Mouse (Mus musculus): Measurements from ENCODE around the gene Large1.

Large1 gene

DNA sequence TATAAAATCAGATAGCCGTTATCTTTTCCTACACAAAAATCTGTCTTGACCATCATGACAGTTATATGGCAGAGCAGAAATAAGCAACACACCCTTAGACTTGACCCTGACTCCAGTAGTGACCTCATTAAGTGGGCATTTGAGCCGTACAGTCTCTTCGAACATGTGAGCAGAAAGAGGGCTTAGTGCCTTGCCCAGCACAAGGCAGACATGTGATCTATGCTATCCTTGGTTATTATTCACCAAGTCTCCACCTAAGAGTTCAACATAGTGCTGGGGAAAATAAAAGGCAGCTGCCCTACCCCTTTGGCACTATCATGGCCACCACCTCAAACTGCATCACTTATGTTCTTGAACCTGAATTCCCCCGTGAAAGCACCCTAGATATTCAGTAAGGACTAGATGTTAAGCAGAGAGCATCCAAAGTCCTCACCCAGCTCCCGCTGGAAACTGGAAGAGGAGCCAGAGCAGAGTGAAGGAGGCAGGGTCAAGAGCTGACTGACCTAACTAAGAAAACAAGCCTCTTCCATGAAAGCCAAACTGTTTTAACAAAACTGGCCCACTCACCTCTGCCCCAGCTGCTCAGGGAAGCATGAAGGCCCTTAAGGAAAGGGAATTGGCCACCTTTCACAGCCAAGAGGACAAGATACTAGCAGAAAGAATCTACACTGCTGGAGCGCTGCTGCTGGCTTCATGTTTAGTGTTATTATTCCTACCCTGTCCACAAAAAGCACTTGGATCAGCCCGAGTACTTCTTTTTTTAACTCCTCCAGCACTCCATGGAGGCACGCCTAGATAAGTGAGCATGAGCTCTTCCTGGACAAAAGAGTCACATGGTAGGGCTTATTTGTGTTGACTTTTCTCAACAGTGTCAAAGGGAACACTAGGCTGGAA lies 40.4 kb downstream of the Large1 start:
- Histone ChIP-seq H3K4me1 (replicated peaks; ENCODE audit: low read depth, low read length) (peaks cover 9% of the 10 kb centered on the region), H3K4me3 (replicated peaks; ENCODE audit: low read length) (no peak overlapping the region), H3K27me3 (ENCODE audit: insufficient read depth, low read length) (no peaks in the 10 kb centered on the region), H3K36me3 (ENCODE audit: insufficient read depth, low read length) (peaks cover 3% of the 10 kb centered on the region; the same call in 1 of the 2 replicates), H3K9me3 (ENCODE audit: low read length) (no peaks in the 10 kb centered on the region)
- no peak for TF ChIP-seq NANOG (IDR thresholded peaks at IDR 0.05; ENCODE audit: borderline replicate concordance, low read length)
- TF ChIP-seq CTCF (conservative IDR thresholded peaks at IDR 0.05; ENCODE audit: low read length): no peak
- no peak for TF ChIP-seq POU5F1 (IDR thresholded peaks at IDR 0.05; ENCODE audit: borderline replicate concordance, low read length)

GRCm38 (mm10) chr8:73310471-73310870 lies 42.9 kb downstream of the Large1 start:
- TF ChIP-seq POU5F1 (IDR thresholded peaks at IDR 0.05; ENCODE audit: borderline replicate concordance, low read length) (no peak), CTCF (conservative IDR thresholded peaks at IDR 0.05; ENCODE audit: low read length) (no peak), NANOG (IDR thresholded peaks at IDR 0.05; ENCODE audit: borderline replicate concordance, low read length) (no peak)
- no peaks in the 10 kb centered on the region for H3K27me3 ChIP-seq (ENCODE audit: insufficient read depth, low read length)
- H3K9me3 ChIP-seq (ENCODE audit: low read length): no peaks in the 10 kb centered on the region
- H3K36me3 ChIP-seq (ENCODE audit: insufficient read depth, low read length): no peaks in the 10 kb centered on the region
- H3K4me1 ChIP-seq (replicated peaks; ENCODE audit: low read depth, low read length): peaks cover 16% of the 10 kb centered on the region
- H3K4me3 ChIP-seq (replicated peaks; ENCODE audit: low read length): no peak overlapping the region

DNA sequence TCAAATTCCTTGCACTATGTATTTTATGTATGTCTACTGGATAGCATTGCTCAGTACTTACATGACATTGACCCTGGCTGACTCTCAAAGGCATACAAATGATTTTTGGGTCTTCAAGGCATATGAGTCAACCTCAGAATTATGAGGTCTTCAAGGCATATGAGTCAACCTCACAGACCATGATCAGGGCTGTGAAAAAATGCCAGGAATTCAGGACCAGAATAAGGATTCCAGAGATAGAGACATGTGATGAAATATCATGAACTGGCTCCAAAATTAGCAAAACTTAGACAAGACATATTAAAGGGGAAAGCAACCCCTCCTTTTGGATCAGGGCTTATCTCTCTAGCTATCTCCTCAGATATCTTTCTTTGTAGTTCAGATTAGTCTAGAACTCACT lies 43.3 kb downstream of the Large1 start:
- Histone ChIP-seq H3K4me1 (replicated peaks; ENCODE audit: low read depth, low read length) (peaks cover 16% of the 10 kb centered on the region), H3K4me3 (replicated peaks; ENCODE audit: low read length) (no peak overlapping the region)
- TF ChIP-seq CTCF (conservative IDR thresholded peaks at IDR 0.05; ENCODE audit: low read length) (no peak), POU5F1 (IDR thresholded peaks at IDR 0.05; ENCODE audit: borderline replicate concordance, low read length) (no peak), NANOG (IDR thresholded peaks at IDR 0.05; ENCODE audit: borderline replicate concordance, low read length) (no peak)

DNA sequence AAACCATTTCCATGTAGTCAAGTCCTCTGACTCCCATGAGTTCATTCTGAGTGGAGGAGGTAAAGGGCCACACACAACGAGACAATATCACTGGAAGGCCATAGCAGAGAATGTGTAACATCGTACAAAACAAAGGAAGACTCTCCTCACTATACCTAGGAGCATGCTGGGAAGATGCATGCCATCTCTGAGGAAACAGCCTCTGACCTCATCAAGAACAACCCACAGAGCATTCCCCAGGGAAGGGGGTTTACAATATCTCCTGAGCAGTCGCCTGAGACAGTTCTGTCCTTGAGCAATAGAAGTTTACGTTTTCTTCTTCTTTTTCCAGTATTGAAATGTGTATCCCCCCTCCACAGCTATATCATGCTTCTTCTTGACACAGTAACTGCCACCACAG lies 49.4 kb downstream of the Large1 start:
- H3K9me3 ChIP-seq (ENCODE audit: low read length): no peaks in the 10 kb centered on the region
- no peaks in the 10 kb centered on the region for H3K36me3 ChIP-seq (ENCODE audit: insufficient read depth, low read length)
- H3K27me3 ChIP-seq (ENCODE audit: insufficient read depth, low read length): no peaks in the 10 kb centered on the region
- H3K4me3 ChIP-seq (replicated peaks; ENCODE audit: low read length): no peak overlapping the region
- TF ChIP-seq CTCF (conservative IDR thresholded peaks at IDR 0.05; ENCODE audit: low read length) (no peak), POU5F1 (IDR thresholded peaks at IDR 0.05; ENCODE audit: borderline replicate concordance, low read length) (no peak), NANOG (IDR thresholded peaks at IDR 0.05; ENCODE audit: borderline replicate concordance, low read length) (no peak)
- H3K4me1 ChIP-seq (replicated peaks; ENCODE audit: low read depth, low read length): peaks cover 13% of the 10 kb centered on the region; the same call in 1 of the 2 replicates

More for the DNA sequence above, 43.3 kb downstream of the Large1 start:
- Histone ChIP-seq H3K9me3 (ENCODE audit: low read length) (no peaks in the 10 kb centered on the region), H3K27me3 (ENCODE audit: insufficient read depth, low read length) (no peaks in the 10 kb centered on the region), H3K36me3 (ENCODE audit: insufficient read depth, low read length) (no peaks in the 10 kb centered on the region)

- H3K4me1 ChIP-seq (replicated peaks; ENCODE audit: low read depth, low read length): peaks cover 13% of the 10 kb centered on the region; the same call in 1 of the 2 replicates
- no peak overlapping the region for H3K4me3 ChIP-seq (replicated peaks; ENCODE audit: low read length)
- no peaks in the 10 kb centered on the region for H3K36me3 ChIP-seq (ENCODE audit: insufficient read depth, low read length)
- H3K9me3 ChIP-seq (ENCODE audit: low read length): no peaks in the 10 kb centered on the region
- TF ChIP-seq CTCF (conservative IDR thresholded peaks at IDR 0.05; ENCODE audit: low read length) (no peak), POU5F1 (IDR thresholded peaks at IDR 0.05; ENCODE audit: borderline replicate concordance, low read length) (no peak), NANOG (IDR thresholded peaks at IDR 0.05; ENCODE audit: borderline replicate concordance, low read length) (no peak)
- no peaks in the 10 kb centered on the region for H3K27me3 ChIP-seq (ENCODE audit: insufficient read depth, low read length)
Measured at GRCm38 (mm10) chr8:73302947-73303346, 50.4 kb downstream of the Large1 start.

GRCm38 (mm10) chr8:73295531-73295930 lies 57.8 kb downstream of the Large1 start:
- H3K4me1 ChIP-seq (replicated peaks; ENCODE audit: low read depth, low read length): peaks cover 6% of the 10 kb centered on the region; the same call in 1 of the 2 replicates
- H3K27me3 ChIP-seq (ENCODE audit: insufficient read depth, low read length): no peaks in the 10 kb centered on the region
- no peaks in the 10 kb centered on the region for H3K9me3 ChIP-seq (ENCODE audit: low read length)
- H3K36me3 ChIP-seq (ENCODE audit: insufficient read depth, low read length): no peaks in the 10 kb centered on the region
- no peak for TF ChIP-seq POU5F1 (IDR thresholded peaks at IDR 0.05; ENCODE audit: borderline replicate concordance, low read length)
- no peak for TF ChIP-seq NANOG (IDR thresholded peaks at IDR 0.05; ENCODE audit: borderline replicate concordance, low read length)
- TF ChIP-seq CTCF (conservative IDR thresholded peaks at IDR 0.05; ENCODE audit: low read length): no peak
- H3K4me3 ChIP-seq (replicated peaks; ENCODE audit: low read length): no peak overlapping the region

- no peak for TF ChIP-seq NANOG (IDR thresholded peaks at IDR 0.05; ENCODE audit: borderline replicate concordance, low read length)
- TF ChIP-seq POU5F1 (IDR thresholded peaks at IDR 0.05; ENCODE audit: borderline replicate concordance, low read length): no peak
- TF ChIP-seq CTCF (conservative IDR thresholded peaks at IDR 0.05; ENCODE audit: low read length): no peak
- no peaks in the 10 kb centered on the region for H3K9me3 ChIP-seq (ENCODE audit: low read length)
- no peaks in the 10 kb centered on the region for H3K27me3 ChIP-seq (ENCODE audit: insufficient read depth, low read length)
- H3K4me1 ChIP-seq (replicated peaks; ENCODE audit: low read depth, low read length): no peaks in the 10 kb centered on the region
- no peaks in the 10 kb centered on the region for H3K36me3 ChIP-seq (ENCODE audit: insufficient read depth, low read length)
- H3K4me3 ChIP-seq (replicated peaks; ENCODE audit: low read length): no peak overlapping the region
Measured at GRCm38 (mm10) chr8:73293655-73294054, 59.7 kb downstream of the Large1 start.

DNA sequence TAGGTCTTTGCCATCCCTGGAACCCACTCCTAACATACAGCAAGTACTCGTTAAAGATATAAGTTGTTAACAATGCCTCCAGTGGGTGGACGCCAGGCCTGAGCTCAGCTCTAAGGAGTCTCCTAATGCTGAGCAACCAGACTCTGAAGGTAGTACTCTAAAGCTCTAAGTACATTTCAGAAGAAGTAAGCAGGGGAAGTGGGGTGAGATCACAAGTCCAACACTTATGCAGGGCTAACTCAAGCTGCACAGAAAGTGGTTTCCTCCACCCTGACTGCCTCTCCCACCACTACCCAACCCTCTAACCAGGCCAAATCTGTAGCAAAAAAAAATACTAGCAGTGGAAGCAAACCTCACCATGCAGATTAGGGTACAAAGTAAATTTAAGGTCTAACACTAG lies 61.7 kb downstream of the Large1 start:
- TF ChIP-seq NANOG (IDR thresholded peaks at IDR 0.05; ENCODE audit: borderline replicate concordance, low read length): no peak
- no peak for TF ChIP-seq CTCF (conservative IDR thresholded peaks at IDR 0.05; ENCODE audit: low read length)
- TF ChIP-seq POU5F1 (IDR thresholded peaks at IDR 0.05; ENCODE audit: borderline replicate concordance, low read length): no peak
- H3K36me3 ChIP-seq (ENCODE audit: insufficient read depth, low read length): no peaks in the 10 kb centered on the region

More for the DNA sequence above, 61.7 kb downstream of the Large1 start:
- no peaks in the 10 kb centered on the region for H3K27me3 ChIP-seq (ENCODE audit: insufficient read depth, low read length)
- H3K9me3 ChIP-seq (ENCODE audit: low read length): no peaks in the 10 kb centered on the region
- no peak overlapping the region for H3K4me3 ChIP-seq (replicated peaks; ENCODE audit: low read length)
- H3K4me1 ChIP-seq (replicated peaks; ENCODE audit: low read depth, low read length): no peaks in the 10 kb centered on the region

All from E14TG2a.4 (cell line).